Comparison of ENCODE assay signal across 8 mouse cellular contexts in the genomic region with DNA sequence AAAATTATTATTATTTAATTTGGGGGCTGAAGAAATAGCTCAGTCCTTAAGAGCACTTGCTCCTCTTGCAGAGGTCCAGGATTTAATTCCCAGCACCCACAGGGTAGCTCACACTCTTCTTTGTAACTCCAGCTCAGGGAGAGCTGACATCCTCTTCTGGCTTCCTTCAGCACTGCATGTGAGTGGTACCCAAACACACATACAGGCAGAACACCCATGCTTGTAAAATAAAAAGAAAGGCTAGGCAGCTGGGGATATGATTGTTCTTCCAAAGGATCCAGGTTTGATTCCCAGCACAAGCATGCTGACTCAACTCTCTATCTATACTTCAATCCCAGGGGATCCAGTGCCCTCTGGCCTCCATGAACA. TPM values are rescaled to one million over a fixed set of nuclear protein-coding genes. Genes with fewer than 3 reads are reported as not detected.
DNase-seq lines count a peak whose midpoint lies in the region; ATAC-seq and TF ChIP-seq lines count a peak whose summit lies in the region.

No protein-coding gene starts in this region.

- no peak for DNase-seq in liver, embryonic 11.5 days (ENCODE audit: low spot score)
- no peak for DNase-seq in liver
- no peak for DNase-seq in right cerebral cortex, postnatal 25 days
- no peak for DNase-seq in adrenal gland, adult (ENCODE audit: inconsistent age in 2 of 2, low spot score in 1 of 2)
- DNase-seq in kidney, adult 11 months = no peak

- H3K27me3 ChIP-seq in liver, embryonic 11.5 days (replicated peaks; ENCODE audit: control insufficient read depth, insufficient read depth, low read length) = no peaks in the 10 kb centered on the region
- H3K27me3 ChIP-seq in embryonic facial prominence, embryonic 13.5 days = no peaks in the 10 kb centered on the region
- H3K27me3 ChIP-seq in intestine, postnatal 0 days (replicated peaks; ENCODE audit: control insufficient read depth, insufficient read depth, low read length) = no peaks in the 10 kb centered on the region
- no peaks in the 10 kb centered on the region for H3K27me3 ChIP-seq in neural tube, embryonic 13.5 days

- H3K4me1 ChIP-seq in liver, embryonic 11.5 days (replicated peaks; ENCODE audit: control insufficient read depth, insufficient read depth, low read length) = peaks cover 14% of the 10 kb centered on the region
- peaks cover 25% of the 10 kb centered on the region for H3K4me1 ChIP-seq in embryonic facial prominence, embryonic 13.5 days
- 0 out of 2 replicates have a peak, but pooled peaks cover 4% of the 10 kb centered on the region for H3K4me1 ChIP-seq in intestine, postnatal 0 days (replicated peaks; ENCODE audit: control insufficient read depth, insufficient read depth, low read length)
- peaks cover 31% of the 10 kb centered on the region for H3K4me1 ChIP-seq in neural tube, embryonic 13.5 days (replicated peaks)

- peaks cover 14% of the 10 kb centered on the region for H3K36me3 ChIP-seq in liver, embryonic 11.5 days (ENCODE audit: control insufficient read depth, insufficient read depth, low read length)
- peaks cover 21% of the 10 kb centered on the region for H3K36me3 ChIP-seq in embryonic facial prominence, embryonic 13.5 days
- peaks cover 17% of the 10 kb centered on the region for H3K36me3 ChIP-seq in intestine, postnatal 0 days (ENCODE audit: control insufficient read depth, insufficient read depth)
- H3K36me3 ChIP-seq in neural tube, embryonic 13.5 days = peaks cover 24% of the 10 kb centered on the region

- no peak overlapping the region for H3K27ac ChIP-seq in liver, embryonic 11.5 days (ENCODE audit: low read depth, low read length)
- H3K27ac ChIP-seq in embryonic facial prominence, embryonic 13.5 days = no peak overlapping the region
- H3K27ac ChIP-seq in intestine, postnatal 0 days (ENCODE audit: low read depth, low read length) = no peak overlapping the region
- no peak overlapping the region for H3K27ac ChIP-seq in neural tube, embryonic 13.5 days (replicated peaks)

- peak; percentile 21; the same call in 1 of the 2 replicates for TF ChIP-seq CTCF in intestine, postnatal 0 days (IDR thresholded peaks at IDR 0.05; ENCODE audit: low read depth)

- H3K4me3 ChIP-seq in liver, embryonic 11.5 days (ENCODE audit: low read depth, low read length) = peak overlapping the region; percentile 80; the same call in 1 of the 2 replicates
- H3K4me3 ChIP-seq in embryonic facial prominence, embryonic 13.5 days = peak overlapping the region; percentile 84
- peak overlapping the region; percentile 69 for H3K4me3 ChIP-seq in intestine, postnatal 0 days (ENCODE audit: low read depth, low read length)
- peak overlapping the region; percentile 80 for H3K4me3 ChIP-seq in neural tube, embryonic 13.5 days

- H3K9me3 ChIP-seq in liver, embryonic 11.5 days (ENCODE audit: control insufficient read depth, low read length) = no peaks in the 10 kb centered on the region
- H3K9me3 ChIP-seq in embryonic facial prominence, embryonic 13.5 days = no peaks in the 10 kb centered on the region
- H3K9me3 ChIP-seq in intestine, postnatal 0 days (ENCODE audit: control insufficient read depth) = no peaks in the 10 kb centered on the region
- no peaks in the 10 kb centered on the region for H3K9me3 ChIP-seq in neural tube, embryonic 13.5 days

- peak overlapping the region; percentile 75 for H3K4me2 ChIP-seq in liver, embryonic 11.5 days
- H3K4me2 ChIP-seq in embryonic facial prominence, embryonic 13.5 days = peak overlapping the region; percentile 92
- H3K4me2 ChIP-seq in intestine, postnatal 0 days (replicated peaks; ENCODE audit: low read depth) = peak overlapping the region; percentile 81
- peak overlapping the region; percentile 94 for H3K4me2 ChIP-seq in neural tube, embryonic 13.5 days

- no peak for ATAC-seq in liver, embryonic 11.5 days (replicated peaks; ENCODE audit: low FRiP score)
- ATAC-seq in embryonic facial prominence, embryonic 13.5 days (ENCODE audit: insufficient number of reproducible peaks, insufficient read depth, low FRiP score, low TSS enrichment, low read depth) = no peak
- no peak for ATAC-seq in intestine, postnatal 0 days
- ATAC-seq in neural tube, embryonic 13.5 days (ENCODE audit: low read depth) = no peak

- H3K9ac ChIP-seq in liver, embryonic 11.5 days (ENCODE audit: low read depth, low read length) = no peak overlapping the region
- H3K9ac ChIP-seq in embryonic facial prominence, embryonic 13.5 days = no peak overlapping the region
- no peak overlapping the region for H3K9ac ChIP-seq in intestine, postnatal 0 days (ENCODE audit: low read depth, low read length)
- no peak overlapping the region for H3K9ac ChIP-seq in neural tube, embryonic 13.5 days

RNA-seq across cellular contexts. Expression of a gene that starts 0.6 kb away (rescaled TPM):
- polyA plus RNA-seq in liver, embryonic 11.5 days (2014; fragmentation: Nextera tagmentation; extraction: Ambion mirVana) = 152 and 159 TPM in 2 replicates
- polyA plus RNA-seq in embryonic facial prominence, embryonic 13.5 days (2015; fragmentation: Nextera tagmentation; extraction: Ambion mirVana) = 175 and 178 TPM in 2 replicates
- polyA plus RNA-seq in intestine, postnatal 0 days (2015; fragmentation: Nextera tagmentation; extraction: Ambion mirVana) = 114 and 115 TPM in 2 replicates
- 167 and 168 TPM in 2 replicates for polyA plus RNA-seq in neural tube, embryonic 13.5 days (2015; fragmentation: Nextera tagmentation; extraction: Ambion mirVana)

RNA-seq across cellular contexts. Expression of a gene that starts 3.4 kb away (rescaled TPM):
- polyA plus RNA-seq in liver, embryonic 11.5 days (2014; fragmentation: Nextera tagmentation; extraction: Ambion mirVana) = 3.2 and 4.1 TPM in 2 replicates
- polyA plus RNA-seq in embryonic facial prominence, embryonic 13.5 days (2015; fragmentation: Nextera tagmentation; extraction: Ambion mirVana) = 5.5 and 6.0 TPM in 2 replicates
- polyA plus RNA-seq in intestine, postnatal 0 days (2015; fragmentation: Nextera tagmentation; extraction: Ambion mirVana) = 1.9 and 2.0 TPM in 2 replicates
- polyA plus RNA-seq in neural tube, embryonic 13.5 days (2015; fragmentation: Nextera tagmentation; extraction: Ambion mirVana) = 8.2 and 8.6 TPM in 2 replicates

RNA-seq across cellular contexts. Expression of a gene that starts 12.7 kb away (rescaled TPM):
- 25.9 TPM in 2 replicates for polyA plus RNA-seq in liver, embryonic 11.5 days (2014; fragmentation: Nextera tagmentation; extraction: Ambion mirVana)
- polyA plus RNA-seq in embryonic facial prominence, embryonic 13.5 days (2015; fragmentation: Nextera tagmentation; extraction: Ambion mirVana) = 28.5 and 35.6 TPM in 2 replicates
- 12.0 and 13.2 TPM in 2 replicates for polyA plus RNA-seq in intestine, postnatal 0 days (2015; fragmentation: Nextera tagmentation; extraction: Ambion mirVana)
- 22.9 and 25.9 TPM in 2 replicates for polyA plus RNA-seq in neural tube, embryonic 13.5 days (2015; fragmentation: Nextera tagmentation; extraction: Ambion mirVana)

RNA-seq across cellular contexts. Expression of a gene that starts 20.2 kb away (rescaled TPM):
- 43.8 and 46.8 TPM in 2 replicates for polyA plus RNA-seq in liver, embryonic 11.5 days (2014; fragmentation: Nextera tagmentation; extraction: Ambion mirVana)
- polyA plus RNA-seq in embryonic facial prominence, embryonic 13.5 days (2015; fragmentation: Nextera tagmentation; extraction: Ambion mirVana) = 78.7 and 82.9 TPM in 2 replicates
- polyA plus RNA-seq in intestine, postnatal 0 days (2015; fragmentation: Nextera tagmentation; extraction: Ambion mirVana) = 18.2 and 19.9 TPM in 2 replicates
- polyA plus RNA-seq in neural tube, embryonic 13.5 days (2015; fragmentation: Nextera tagmentation; extraction: Ambion mirVana) = 47.6 and 59.0 TPM in 2 replicates

RNA-seq across cellular contexts. Expression of a gene that starts 20.9 kb away (rescaled TPM):
- 5.5 and 6.4 TPM in 2 replicates for polyA plus RNA-seq in liver, embryonic 11.5 days (2014; fragmentation: Nextera tagmentation; extraction: Ambion mirVana)
- polyA plus RNA-seq in embryonic facial prominence, embryonic 13.5 days (2015; fragmentation: Nextera tagmentation; extraction: Ambion mirVana) = 7.4 and 7.6 TPM in 2 replicates
- polyA plus RNA-seq in intestine, postnatal 0 days (2015; fragmentation: Nextera tagmentation; extraction: Ambion mirVana) = 5.4 and 6.0 TPM in 2 replicates
- polyA plus RNA-seq in neural tube, embryonic 13.5 days (2015; fragmentation: Nextera tagmentation; extraction: Ambion mirVana) = 5.3 and 6.0 TPM in 2 replicates
